Mouse (Mus musculus) G1E (cell line): Measurements from ENCODE around the gene Reep3.

ENCODE experiments used
- CTCF ChIP-seq: IDR thresholded peaks from 2 replicates; pipeline ENCODE4 v1.5.1; 2012; ENCODE audit warnings: low read depth, low read length, inconsistent platforms, mixed read lengths
- GATA1 ChIP-seq: IDR thresholded peaks from 2 replicates; pipeline ENCODE4 v1.6.1; 2012; ENCODE audit warnings: borderline replicate concordance, low read length, inconsistent platforms, mixed read lengths
- GATA2 ChIP-seq: IDR thresholded peaks from 2 replicates; pipeline ENCODE4 v1.6.1; 2012; ENCODE audit warnings: low read depth, low read length, inconsistent platforms, borderline replicate concordance

- no peak for TF ChIP-seq CTCF
- no peak for TF ChIP-seq GATA1
- no peak for TF ChIP-seq GATA2
Observed at GRCm38 (mm10) chr10:67124156-67124555, 27.4 kb upstream of the Reep3 start.
